ENCODE assay signal across 16 mouse cellular contexts in genomic region chr2:142217371-142217770, GRCm38 (mm10).
"Had no signal": no experiment of that assay in that cellular context is flagged by ENCODE, and none has a peak within 500 bp of the region (broad histone marks: within the 10 kb centered on the region; RNA-seq: fewer than 3 reads in every experiment).

No protein-coding gene starts in this region.

- H3K9ac ChIP-seq: lung, embryonic 15.5 days; midbrain, embryonic 13.5 days; midbrain, embryonic 15.5 days; neural tube, embryonic 12.5 days; stomach, embryonic 15.5 days had no signal

- H3K4me2 ChIP-seq: lung, embryonic 15.5 days; midbrain, embryonic 11.5 days; midbrain, embryonic 13.5 days; midbrain, embryonic 15.5 days; neural tube, embryonic 12.5 days; stomach, embryonic 15.5 days had no signal

- H3K27me3 ChIP-seq: lung, embryonic 15.5 days; megakaryocyte, embryonic 14.5 days; midbrain, embryonic 13.5 days; midbrain, embryonic 15.5 days; neural tube, embryonic 12.5 days; stomach, embryonic 15.5 days had no signal

- H3K9me3 ChIP-seq: lung, embryonic 15.5 days; midbrain, embryonic 13.5 days; midbrain, embryonic 15.5 days; neural tube, embryonic 12.5 days; stomach, embryonic 15.5 days had no signal

- DNase-seq: lung, adult 2 months; lung, postnatal 14 days; lung, postnatal 36 days; right cerebral cortex, postnatal 14 days; thymus, postnatal 14 days; thymus, postnatal 36 days had no signal

- H3K4me1 ChIP-seq: lung, embryonic 15.5 days; megakaryocyte, embryonic 14.5 days; midbrain, embryonic 13.5 days; midbrain, embryonic 15.5 days; neural tube, embryonic 12.5 days; stomach, embryonic 15.5 days had no signal

- H3K36me3 ChIP-seq: lung, embryonic 15.5 days; midbrain, embryonic 13.5 days; midbrain, embryonic 15.5 days; neural tube, embryonic 12.5 days; stomach, embryonic 15.5 days had no signal

- ATAC-seq: lung, postnatal 0 days; midbrain, embryonic 13.5 days; midbrain, embryonic 15.5 days had no signal

- H3K27ac ChIP-seq: lung, embryonic 15.5 days; macrophage; midbrain, embryonic 13.5 days; midbrain, embryonic 15.5 days; neural tube, embryonic 12.5 days; stomach, embryonic 15.5 days; stomach, postnatal 0 days had no signal

- H3K4me3 ChIP-seq: lung, embryonic 15.5 days; megakaryocyte, embryonic 14.5 days; midbrain, embryonic 13.5 days; midbrain, embryonic 15.5 days; neural tube, embryonic 12.5 days; stomach, embryonic 15.5 days had no signal
